Mouse (Mus musculus) MEL (cell line): ENCODE data around the gene 2310039H08Rik. TPM values are rescaled to one million over a fixed set of nuclear protein-coding genes. Genes with fewer than 3 reads are reported as not detected.

Source experiments
- DNase-seq: peaks from one replicate; pipeline ENCODE4 v3.0.0; 2011; ENCODE audit warnings: low read depth, low spot score
- H3K27ac ChIP-seq: 2 replicates; pipeline ENCODE4 v1.5.1; 2012; ENCODE audit warnings: low read depth, mild to moderate bottlenecking, control low read depth, low read length, moderate library complexity; ENCODE audit not compliant: control insufficient read depth
- H3K27me3 ChIP-seq, 2 experiments: fragments of 150-350 bp in 1 of 2; sonication (generic) in 1 of 2; 2 replicates each; pipeline ENCODE4 v1.6.1; 2012; ENCODE audit warnings: low read length in 2 of 2, mild to moderate bottlenecking in 2 of 2, improper control_type of control experiment in 1 of 2, moderate library complexity in 1 of 2; ENCODE audit not compliant: insufficient read depth in 2 of 2, control insufficient read depth in 1 of 2
- H3K36me3 ChIP-seq, 2 experiments: 2 replicates each; pipeline ENCODE4 v1.6.1; 2012 to 2014; ENCODE audit warnings: low read length in 2 of 2, improper control_type of control experiment in 1 of 2, inconsistent platforms in 1 of 2, mild to moderate bottlenecking in 1 of 2; ENCODE audit not compliant: insufficient read depth in 2 of 2, control insufficient read depth in 1 of 2
- H3K4me1 ChIP-seq, 2 experiments: fragments of 150-350 bp in 1 of 2; sonication (generic) in 1 of 2; 2 replicates each; pipeline ENCODE4 v1.6.1; 2012; ENCODE audit warnings: low read length in 2 of 2, improper control_type of control experiment in 1 of 2, mild to moderate bottlenecking in 1 of 2; ENCODE audit not compliant: insufficient read depth in 2 of 2, control insufficient read depth in 1 of 2
- H3K4me3 ChIP-seq, 2 experiments: fragments of 150-350 bp in 1 of 2; sonication (generic) in 1 of 2; 2 replicates each; pipeline ENCODE4 v1.5.1; 2012; ENCODE audit warnings: low read depth in 2 of 2, low read length in 2 of 2, mild to moderate bottlenecking in 2 of 2, moderate library complexity in 2 of 2, control low read depth in 1 of 2, improper control_type of control experiment in 1 of 2; ENCODE audit not compliant: control insufficient read depth in 1 of 2, insufficient read depth in 1 of 2
- H3K79me2 ChIP-seq: 2 replicates; pipeline ENCODE4 v1.6.1; 2012; ENCODE audit warnings: mild to moderate bottlenecking, low read length, moderate library complexity; ENCODE audit not compliant: control insufficient read depth, poor library complexity, insufficient read depth
- H3K9ac ChIP-seq: 2 replicates; pipeline ENCODE4 v1.6.1; 2012; ENCODE audit warnings: low read depth, mild to moderate bottlenecking, control low read depth, low read length, moderate library complexity; ENCODE audit not compliant: control insufficient read depth, poor library complexity, severe bottlenecking
- H3K9me3 ChIP-seq: fragments of 150-350 bp; sonication (generic); replicated peaks from 2 replicates; pipeline ENCODE4 v1.6.1; 2012; ENCODE audit warnings: mild to moderate bottlenecking, low read length, improper control_type of control experiment, moderate library complexity; ENCODE audit not compliant: insufficient read depth
- CHD1 ChIP-seq: IDR thresholded peaks from 2 replicates; pipeline ENCODE4 v1.6.1; 2012; ENCODE audit warnings: low read depth, mild to moderate bottlenecking, inconsistent platforms, low read length, improper control_type of control experiment
- CTCF ChIP-seq, 3 experiments: IDR thresholded peaks in 2 of 3; conservative IDR thresholded peaks in 1 of 3; 2 replicates each; pipeline ENCODE4 v1.5.1; 2011 to 2012; ENCODE audit warnings: low read length in 3 of 3, low read depth in 2 of 3, mild to moderate bottlenecking in 2 of 3, improper control_type of control experiment in 1 of 3, inconsistent platforms in 1 of 3, mixed read lengths in 1 of 3, moderate library complexity in 1 of 3; ENCODE audit not compliant: control insufficient read depth in 1 of 3, insufficient read depth in 1 of 3, poor library complexity in 1 of 3, severe bottlenecking in 1 of 3
- GABPA ChIP-seq: IDR thresholded peaks from 2 replicates; pipeline ENCODE4 v1.6.1; 2012; ENCODE audit warnings: low read depth, mild to moderate bottlenecking, inconsistent platforms, low read length, improper control_type of control experiment, moderate library complexity
- JUND ChIP-seq: IDR thresholded peaks from 2 replicates; pipeline ENCODE4 v1.6.1; 2011; ENCODE audit warnings: low read depth, mild to moderate bottlenecking, improper control_type of control experiment, low read length
- MAZ ChIP-seq: IDR thresholded peaks from 2 replicates; pipeline ENCODE4 v1.6.1; 2012; ENCODE audit warnings: low read depth, mild to moderate bottlenecking, inconsistent platforms, low read length, improper control_type of control experiment
- MYB ChIP-seq: IDR thresholded peaks from 2 replicates; pipeline ENCODE4 v1.6.1; 2011; ENCODE audit warnings: mild to moderate bottlenecking, low read depth, low read length, improper control_type of control experiment
- POLR2A ChIP-seq, 2 experiments: IDR thresholded peaks; 2 replicates each; pipeline ENCODE4 v1.6.1; 2011 to 2012; ENCODE audit warnings: low read length in 2 of 2, mild to moderate bottlenecking in 2 of 2, control low read depth in 1 of 2, improper control_type of control experiment in 1 of 2, low read depth in 1 of 2, moderate library complexity in 1 of 2; ENCODE audit not compliant: control insufficient read depth in 1 of 2, insufficient read depth in 1 of 2, poor library complexity in 1 of 2
- POLR2AphosphoS5 ChIP-seq: IDR thresholded peaks from 2 replicates; pipeline ENCODE4 v1.6.1; 2012; ENCODE audit warnings: low read depth, borderline replicate concordance, mild to moderate bottlenecking, inconsistent platforms, low read length, moderate library complexity, mixed read lengths
- RAD21 ChIP-seq: IDR thresholded peaks from 2 replicates; pipeline ENCODE4 v1.6.1; 2011; ENCODE audit warnings: mild to moderate bottlenecking, low read depth, low read length, improper control_type of control experiment
- SMC3 ChIP-seq: IDR thresholded peaks from 2 replicates; pipeline ENCODE4 v1.6.1; 2011; ENCODE audit warnings: low read depth, low read length, improper control_type of control experiment
- TAL1 ChIP-seq: IDR thresholded peaks from 2 replicates; pipeline ENCODE4 v1.6.1; 2012; ENCODE audit warnings: mild to moderate bottlenecking, inconsistent platforms, low read length, moderate library complexity, mixed read lengths
- USF1 ChIP-seq: IDR thresholded peaks from 2 replicates; pipeline ENCODE4 v1.6.1; 2014; ENCODE audit warnings: low read depth, mild to moderate bottlenecking, inconsistent platforms, low read length, improper control_type of control experiment, moderate library complexity
- USF2 ChIP-seq, 2 experiments: IDR thresholded peaks; 2 replicates each; pipeline ENCODE4 v1.6.1; 2011 to 2012; ENCODE audit warnings: improper control_type of control experiment in 2 of 2, low read length in 2 of 2, borderline replicate concordance in 1 of 2, inconsistent platforms in 1 of 2, low read depth in 1 of 2, mild to moderate bottlenecking in 1 of 2; ENCODE audit not compliant: insufficient read depth in 1 of 2
- ZC3H11A ChIP-seq: IDR thresholded peaks from 2 replicates; pipeline ENCODE4 v1.6.1; 2012; ENCODE audit warnings: low read depth, mild to moderate bottlenecking, inconsistent platforms, low read length, improper control_type of control experiment
- ZNF384 ChIP-seq: IDR thresholded peaks from 2 replicates; pipeline ENCODE4 v1.6.1; 2012; ENCODE audit warnings: low read depth, mild to moderate bottlenecking, inconsistent platforms, low read length, improper control_type of control experiment
- polyA plus RNA-seq, 2 experiments: library from polyadenylated mRNA; stranded (reverse) in 1 of 2; unstranded in 1 of 2; fragments of >175 nt in 1 of 2; fragments of >200 nt in 1 of 2; gene quantifications; 2 replicates each; pipeline versions ENCODE4 v1.2.1 to v1.2.4; 2012; ENCODE audit warnings: low replicate concordance in 2 of 2, low read depth in 1 of 2; ENCODE audit not compliant: insufficient read length in 2 of 2, insufficient read depth in 1 of 2, missing spikeins in 1 of 2
- total RNA-seq: library from RNA; depleted of rRNA; stranded (reverse); fragments of 300-350 nt; gene quantifications from 2 replicates; pipeline ENCODE4 v1.2.3, GENCODE M21; 2012

2310039H08Rik gene
- total and polyA plus RNA-seq, 3 experiments, result 41.3 to 53.2 TPM; not detected in 1

- H3K27ac ChIP-seq, result no peak overlapping the region
- no peaks in the 10 kb centered on the region for H3K9me3 ChIP-seq
- H3K4me1 ChIP-seq, result no peaks in the 10 kb centered on the region
- DNase-seq, result peak; percentile 41
- no peak overlapping the region for H3K9ac ChIP-seq
- no peaks in the 10 kb centered on the region for H3K36me3 ChIP-seq
- H3K79me2 ChIP-seq, result no peaks in the 10 kb centered on the region
- TF ChIP-seq TAL1 (no peak), JUND (no peak), ZNF384 (peak; percentile 58; the same call in 1 of the 2 replicates), CHD1 (no peak), CTCF (IDR thresholded peaks at IDR 0.05 in 2 of 3, conservative IDR thresholded peaks at IDR 0.05 in 1 of 3; ENCODE audit: control insufficient read depth in 1 of 3, insufficient read depth in 1 of 3, low read depth in 2 of 3, low read length in 3 of 3, poor library complexity in 1 of 3, severe bottlenecking in 1 of 3) (peak; percentile 54 to 59 (median 54)), RAD21 (peak; percentile 31), SMC3 (peak; percentile 55), POLR2AphosphoS5 (no peak), USF2 (IDR thresholded peaks at IDR 0.05; ENCODE audit: borderline replicate concordance in 1 of 2, insufficient read depth in 1 of 2, low read depth in 1 of 2, low read length in 2 of 2) (no peak)
- H3K27me3 ChIP-seq, result no peaks in the 10 kb centered on the region
- H3K4me3 ChIP-seq, result no peak overlapping the region
Measured at GRCm38 (mm10) chr17:46728021-46728420, 44.4 kb upstream of the 2310039H08Rik start.

- no peak overlapping the region for H3K9ac ChIP-seq
- no peaks in the 10 kb centered on the region for H3K27me3 ChIP-seq
- no peak overlapping the region for H3K27ac ChIP-seq
- no peaks in the 10 kb centered on the region for H3K4me1 ChIP-seq
- H3K4me3 ChIP-seq, result no peak overlapping the region
- TF ChIP-seq MYB, result no peak
- no peak for TF ChIP-seq ZC3H11A
- TF ChIP-seq MAZ, result no peak
- no peak for TF ChIP-seq TAL1
- no peak for TF ChIP-seq GABPA
- TF ChIP-seq USF1, result no peak
- no peaks in the 10 kb centered on the region for H3K36me3 ChIP-seq
- no peaks in the 10 kb centered on the region for H3K79me2 ChIP-seq
- no peaks in the 10 kb centered on the region for H3K9me3 ChIP-seq
- DNase-seq, result no peak
Measured at GRCm38 (mm10) chr17:46728496-46728895, 43.9 kb upstream of the 2310039H08Rik start.

GRCm38 (mm10) chr17:46728904-46729318 is 43.5 kb upstream of the 2310039H08Rik start, which contains the start of gene Gnmt:
Gene Gnmt (minus strand): TSS chr17:46729168.
- Histone ChIP-seq H3K27me3 (no peaks in the 10 kb centered on the region), H3K4me3 (no peak within 1 kb of the TSS), H3K36me3 (no peaks in the 10 kb centered on the region), H3K9me3 (no peaks in the 10 kb centered on the region), H3K4me1 (no peaks in the 10 kb centered on the region), H3K79me2 (no peaks in the 10 kb centered on the region)
- TF ChIP-seq USF1 (no peak), POLR2A (IDR thresholded peaks at IDR 0.05; ENCODE audit: control insufficient read depth in 1 of 2, insufficient read depth in 1 of 2, low read depth in 1 of 2, low read length in 2 of 2, poor library complexity in 1 of 2) (0 out of 4 replicates have a peak, but pooled peaks of 1 of the 2 experiments have one; percentile 23)
- TF ChIP-seq, all 39 proteins: peak for 1
- H3K27ac ChIP-seq, result no peak within 1 kb of the TSS
- no peak within 1 kb of the TSS for H3K9ac ChIP-seq
- no peak for DNase-seq
